Mouse (Mus musculus): ENCODE measurements at regions not wholly inside any gene's neighbourhood (a gene's known extent, or its start where the extent isn't known, plus 50 kb on each side); places are given as distances from the start of the nearest gene placed in this dataset.
A peak's percentile ranks its signal among the peaks of the same experiment; 100 is the strongest.
"Not testable (repeated sequence)": the region's sequence is repeated elsewhere in the genome, so short reads cannot be mapped to it uniquely, and the experiment has no call there.

GRCm38 (mm10) chr16:29913357-29914010, 150.7 kb upstream of the Hes1 start:
- no peak for DNase-seq (ENCODE audit: low read depth)

DNA sequence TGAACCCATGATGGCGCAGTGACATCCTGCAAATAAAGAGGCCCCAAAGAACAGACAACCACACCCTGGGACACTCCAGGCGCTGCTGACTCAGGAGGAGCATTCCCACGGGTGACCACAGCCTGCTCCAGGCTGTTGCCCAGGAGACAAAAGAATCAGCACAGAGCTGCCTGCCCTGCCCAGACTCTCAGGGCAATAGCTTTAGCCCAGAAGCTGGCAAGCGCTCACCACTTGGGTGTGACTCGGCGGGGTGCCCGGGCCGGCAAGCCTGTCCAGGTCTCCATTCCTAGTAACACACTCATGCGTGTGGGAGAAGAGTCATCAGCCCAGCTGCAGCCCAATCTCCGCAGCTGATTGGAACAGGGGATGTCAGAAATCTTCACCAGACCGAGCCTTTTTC, 148.8 kb upstream of the Hes1 start:
- no peak for DNase-seq (ENCODE audit: low read depth)

DNA sequence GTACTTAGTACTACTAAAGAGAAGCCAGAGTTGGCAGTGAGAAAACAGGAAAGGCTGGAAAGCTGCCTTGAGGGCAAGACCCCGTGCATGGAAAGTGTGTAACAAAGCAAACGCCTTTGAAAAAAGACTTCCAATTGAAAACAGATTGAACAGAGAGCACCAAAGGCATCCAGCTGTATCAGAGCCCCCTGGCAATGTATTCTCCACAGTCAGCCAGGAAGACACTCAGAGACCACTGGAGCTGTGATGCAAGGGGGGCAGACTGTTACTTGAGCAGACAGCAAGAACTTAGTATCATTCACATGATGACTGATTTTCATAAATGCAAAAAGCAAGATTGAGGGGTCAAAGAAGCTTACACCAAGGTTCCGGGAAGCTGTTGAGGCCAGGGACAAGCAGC, 146.2 kb upstream of the Hes1 start:
- no peak for DNase-seq (ENCODE audit: low read depth)

DNA sequence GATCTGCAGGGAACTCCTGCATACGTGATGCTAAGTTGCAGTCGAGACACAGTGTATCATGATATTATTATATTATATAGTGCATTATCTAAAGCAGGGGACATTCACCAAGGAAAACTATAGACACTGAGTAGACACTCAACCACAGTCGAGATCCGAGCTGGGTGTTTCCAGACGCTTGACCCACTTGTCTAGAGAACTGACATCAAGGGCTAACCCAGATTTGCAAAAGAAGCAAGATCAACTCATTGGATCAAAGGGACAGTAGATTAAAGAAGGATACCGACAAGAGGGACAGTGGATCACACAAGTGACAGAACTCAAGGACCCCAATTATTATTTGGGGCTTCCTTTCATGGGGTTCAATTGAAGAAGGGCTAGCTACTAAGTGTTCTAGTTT, 145.8 kb upstream of the Hes1 start:
- DNase-seq (ENCODE audit: low read depth) = no peak

- DNase-seq (ENCODE audit: low read depth) = no peak
Measured at GRCm38 (mm10) chr16:29920940-29921339, 143.2 kb upstream of the Hes1 start.

- DNase-seq (ENCODE audit: low read depth) = no peak
Measured at GRCm38 (mm10) chr16:29921385-29921784, 142.8 kb upstream of the Hes1 start.

DNA sequence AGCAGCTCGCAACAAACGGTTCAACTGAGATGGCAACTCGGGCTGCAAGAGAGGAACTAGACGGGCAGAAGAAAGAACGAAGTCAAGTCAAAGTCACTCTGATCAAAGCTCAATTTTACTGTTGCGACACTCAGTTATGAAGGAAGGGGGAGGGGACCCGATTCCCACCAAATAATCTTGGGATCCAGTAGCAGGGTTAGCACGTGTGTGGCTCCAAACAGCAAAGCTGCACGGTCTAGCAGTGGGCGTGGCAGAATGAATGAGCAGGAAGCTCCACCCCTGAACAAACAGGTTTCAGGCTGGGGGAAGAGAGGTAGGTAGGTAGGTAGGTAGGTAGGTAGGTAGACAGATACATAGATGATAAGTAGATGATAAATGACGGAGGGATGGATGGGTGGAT, 136.9 kb upstream of the Hes1 start:
- DNase-seq (ENCODE audit: low read depth) = not testable (repeated sequence)

DNA sequence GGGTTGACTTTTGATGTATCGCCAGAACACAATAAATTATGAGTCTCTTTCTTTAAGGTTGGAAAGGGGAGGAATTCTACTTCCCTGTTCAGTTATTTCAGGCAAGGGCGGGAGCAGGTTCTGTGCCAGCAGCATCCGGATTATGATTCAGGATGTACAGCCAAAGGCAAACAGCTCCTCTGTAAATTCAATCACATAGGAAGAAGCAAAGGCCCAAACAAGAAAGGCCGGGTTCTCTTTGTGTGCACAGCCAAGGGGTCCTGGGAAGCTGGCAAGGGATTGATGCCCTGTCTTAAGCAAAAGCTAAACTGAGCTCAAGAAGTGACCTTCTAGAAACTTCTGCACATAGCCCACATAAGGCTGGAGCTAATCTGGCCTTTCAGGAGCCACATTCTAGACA, 135.9 kb upstream of the Hes1 start:
- no peak for DNase-seq (ENCODE audit: low read depth)

GRCm38 (mm10) chr16:29931746-29932351, 132.3 kb upstream of the Hes1 start:
- DNase-seq (ENCODE audit: low read depth) = no peak

DNA sequence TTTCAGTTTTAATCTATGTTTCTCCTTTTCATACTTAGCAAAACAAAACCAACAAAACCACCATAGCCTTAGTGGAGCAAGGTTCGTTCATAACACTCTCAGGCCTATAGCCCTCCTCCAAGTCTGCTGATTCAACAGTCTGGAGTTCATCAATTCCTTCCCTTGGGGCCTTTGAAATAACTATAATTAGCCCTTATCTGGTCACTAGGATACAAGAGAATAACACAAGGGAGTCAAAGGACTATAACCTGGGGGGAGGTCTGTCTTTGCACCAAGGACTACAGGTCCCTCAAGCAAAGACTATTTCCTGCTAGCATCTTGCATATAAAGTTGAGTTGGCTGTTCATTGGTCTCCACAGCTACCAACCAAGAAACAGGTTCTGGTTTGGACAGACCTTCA, 129.5 kb upstream of the Hes1 start:
- no peak for DNase-seq (ENCODE audit: low read depth)

DNA sequence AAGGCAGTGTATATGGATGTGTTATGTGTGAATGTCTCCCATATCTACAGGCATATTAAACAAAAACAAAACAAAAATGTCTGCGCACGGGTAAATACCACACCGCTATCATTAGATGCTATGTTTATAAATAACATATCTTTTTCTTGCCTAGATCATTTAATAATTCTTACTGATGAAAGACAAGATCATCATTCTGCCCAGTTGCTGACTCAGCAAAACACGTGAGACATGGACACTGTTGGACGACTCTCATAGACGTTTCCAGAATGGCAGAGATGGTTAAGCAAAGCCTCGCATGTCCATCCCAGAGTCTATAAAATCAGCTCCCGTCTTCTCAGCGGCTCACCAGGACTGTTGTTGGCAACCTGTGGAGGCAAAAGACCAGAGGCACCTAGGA, 125.5 kb upstream of the Hes1 start:
- no peak for DNase-seq (ENCODE audit: low read depth)

DNA sequence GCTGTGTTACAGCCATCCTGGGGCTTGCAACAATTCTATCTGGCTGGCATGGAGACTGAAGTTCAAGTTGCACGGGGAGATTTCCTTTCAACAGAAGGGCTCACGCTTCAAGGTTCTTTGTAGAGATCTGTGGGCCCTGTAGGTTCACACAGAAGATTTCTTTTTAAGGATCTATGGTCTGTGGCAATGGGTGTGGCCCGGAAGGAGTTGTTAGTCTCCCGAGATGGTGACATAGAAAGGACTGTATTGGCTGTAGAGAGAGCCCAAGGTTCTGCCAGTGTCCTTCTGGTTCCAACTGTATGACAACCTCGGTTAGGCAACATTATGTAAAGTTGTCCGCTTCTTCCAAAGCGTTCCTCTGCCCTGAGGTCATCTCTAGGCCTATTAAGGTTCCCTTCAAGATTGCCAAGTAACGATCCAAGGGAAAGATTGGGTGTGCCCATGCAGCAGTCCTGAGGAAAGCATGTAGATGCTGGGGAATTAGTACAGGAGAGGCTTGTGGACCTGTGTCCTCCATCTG, 124.8 kb upstream of the Hes1 start:
- no peak for DNase-seq (ENCODE audit: low read depth)

GRCm38 (mm10) chr16:29939869-29940707, 124.1 kb upstream of the Hes1 start:
- DNase-seq (ENCODE audit: low read depth) = no peak

GRCm38 (mm10) chr16:29942111-29942510, 122.1 kb upstream of the Hes1 start:
- no peak for DNase-seq (ENCODE audit: low read depth)

DNA sequence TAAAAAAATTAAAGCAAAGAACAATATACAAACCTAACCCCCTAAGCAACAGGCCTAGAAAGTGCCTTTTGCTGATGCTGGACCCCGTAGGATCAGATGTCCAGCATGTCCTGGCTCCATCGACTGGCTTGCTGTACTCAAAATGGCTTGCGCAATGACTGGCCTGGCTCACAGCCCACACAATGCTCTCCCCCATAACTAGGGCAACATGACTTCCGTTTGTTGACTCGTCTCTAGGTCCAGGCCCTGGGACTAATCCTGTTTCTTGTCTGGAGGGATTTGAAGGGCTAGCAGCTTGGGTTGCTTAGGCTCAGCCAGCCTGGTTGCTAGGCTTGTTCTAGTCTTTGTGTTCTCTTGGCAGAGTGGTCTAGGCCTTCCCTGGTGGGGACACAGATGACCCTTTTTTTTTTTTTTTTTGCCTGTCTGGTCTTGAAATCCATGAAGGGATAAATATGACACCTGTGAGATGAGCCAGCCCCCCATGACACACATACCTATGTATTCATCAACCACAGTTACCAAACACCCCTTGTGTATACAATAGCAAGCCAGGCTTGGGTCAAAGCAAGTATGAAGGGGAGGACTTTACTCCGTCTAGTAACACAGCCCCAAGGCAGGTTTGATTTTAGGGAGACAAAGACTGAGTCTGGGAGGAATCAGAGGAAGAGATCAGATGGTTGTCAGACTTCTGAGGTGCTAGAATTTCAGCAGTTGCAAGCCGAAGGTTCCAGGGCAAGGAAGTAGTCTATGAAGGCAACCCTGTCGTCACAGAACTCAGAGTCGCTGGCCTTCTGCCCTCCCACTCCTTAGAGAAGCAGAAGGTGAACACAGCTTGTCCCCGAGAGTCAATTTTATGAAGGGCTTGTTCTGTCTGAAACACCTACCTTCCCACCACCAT, 120.0 kb upstream of the Hes1 start:
- no peak for DNase-seq (ENCODE audit: low read depth)

DNA sequence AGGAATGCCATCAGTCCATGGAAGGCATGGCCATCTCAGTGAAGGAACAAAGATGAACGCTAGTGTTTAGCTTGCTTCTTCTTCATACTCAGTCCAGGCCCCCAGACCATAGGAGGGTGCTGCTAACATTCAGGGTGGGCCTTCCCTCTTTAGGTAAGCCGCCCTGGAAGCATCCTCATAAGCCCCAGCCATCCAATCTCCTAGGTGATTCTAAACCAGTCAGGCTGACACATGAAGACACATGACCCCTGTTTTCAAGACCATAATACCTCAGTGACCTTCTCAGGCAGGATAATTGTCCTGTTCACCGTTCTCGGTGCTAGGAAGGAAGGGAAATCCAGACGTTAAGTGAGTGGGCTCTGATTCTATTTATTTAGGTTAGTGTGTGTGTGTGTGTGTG, 119.2 kb upstream of the Hes1 start:
- no peak for DNase-seq (ENCODE audit: low read depth)

- no peak for DNase-seq (ENCODE audit: low read depth)
Measured at GRCm38 (mm10) chr16:29945376-29945890, 118.8 kb upstream of the Hes1 start.

GRCm38 (mm10) chr16:29945891-29946598, 118.1 kb upstream of the Hes1 start:
- no peak for DNase-seq (ENCODE audit: low read depth)

DNA sequence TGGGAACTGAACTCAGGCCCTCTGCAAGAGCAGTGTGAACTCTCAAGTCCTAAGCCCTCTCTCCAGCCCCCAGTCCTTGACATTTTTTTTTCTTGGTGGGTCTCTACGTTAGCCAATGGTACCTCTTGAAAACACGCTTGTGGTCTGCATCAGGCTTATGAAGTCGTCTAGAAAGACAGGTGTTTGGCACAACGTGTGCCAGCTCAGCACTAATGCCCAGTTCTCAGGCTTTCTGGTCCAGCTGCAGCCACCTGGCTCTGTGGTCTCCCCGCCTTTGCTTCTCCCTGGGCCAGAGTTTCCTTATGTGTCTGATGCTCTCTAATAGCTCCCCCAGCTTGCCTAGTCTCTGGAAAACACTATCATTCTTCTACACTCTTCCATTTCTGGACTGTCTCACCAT, 117.2 kb upstream of the Hes1 start:
- DNase-seq (ENCODE audit: low read depth) = no peak

DNA sequence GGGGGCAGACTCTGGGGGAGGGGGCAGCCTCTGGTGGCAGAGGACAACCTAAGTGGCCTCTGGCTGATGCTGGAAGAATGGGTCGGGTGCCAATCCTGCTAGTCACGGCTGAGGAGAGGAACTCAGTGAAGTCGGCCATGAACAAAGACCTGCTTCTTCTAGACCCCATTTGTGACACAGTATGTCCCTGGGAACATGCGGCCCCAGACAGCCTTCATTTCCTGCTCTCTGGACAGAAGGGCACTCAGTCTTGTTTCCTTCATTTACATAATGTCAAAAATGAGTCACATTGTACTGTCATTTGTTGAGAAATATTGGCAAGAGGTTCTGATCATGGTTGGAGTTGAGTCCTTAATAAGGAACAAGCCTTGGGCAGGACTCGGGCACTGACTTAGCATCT, 116.5 kb upstream of the Hes1 start:
- peak; percentile 63 for DNase-seq (ENCODE audit: low read depth)

DNA sequence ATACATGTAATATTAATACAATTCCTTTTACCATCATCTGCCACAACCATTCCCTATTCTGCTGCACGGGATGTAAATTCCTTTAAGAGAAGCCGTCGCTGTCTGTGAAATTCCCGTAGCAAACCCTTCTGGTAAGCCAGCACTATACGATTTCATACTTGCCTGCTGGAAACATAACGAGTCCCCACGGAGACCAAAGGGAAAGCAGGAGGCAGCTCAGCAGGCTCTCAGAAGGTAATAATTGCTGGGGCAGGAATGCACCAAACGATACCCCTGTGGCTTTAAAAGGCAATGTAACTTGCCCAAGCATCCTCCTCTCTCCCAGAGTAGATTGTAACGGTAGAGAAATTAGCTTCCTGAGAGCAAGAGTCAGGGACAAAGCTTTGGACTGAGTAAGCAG, 114.0 kb upstream of the Hes1 start:
- no peak for DNase-seq (ENCODE audit: low read depth)

Data from gonadal fat pad, adult 2 months (tissue).